Mouse (Mus musculus) MEL (cell line): Measurements from ENCODE around the gene Gm20388.

Experiments used
- CTCF ChIP-seq, 3 experiments: IDR thresholded peaks in 2 of 3; conservative IDR thresholded peaks in 1 of 3; 2 replicates each; pipeline ENCODE4 v1.5.1; 2011 to 2012; ENCODE audit warnings: low read length in 3 of 3, low read depth in 2 of 3, mild to moderate bottlenecking in 2 of 3, improper control_type of control experiment in 1 of 3, inconsistent platforms in 1 of 3, mixed read lengths in 1 of 3, moderate library complexity in 1 of 3; ENCODE audit not compliant: control insufficient read depth in 1 of 3, insufficient read depth in 1 of 3, poor library complexity in 1 of 3, severe bottlenecking in 1 of 3
- E2F4 ChIP-seq: IDR thresholded peaks from 2 replicates; pipeline ENCODE4 v1.6.1; 2011; ENCODE audit warnings: low read depth, low read length, improper control_type of control experiment, borderline replicate concordance
- ETS1 ChIP-seq: IDR thresholded peaks from 2 replicates; pipeline ENCODE4 v1.6.1; 2012; ENCODE audit warnings: low read depth, mild to moderate bottlenecking, inconsistent platforms, low read length, improper control_type of control experiment, moderate library complexity
- GATA1 ChIP-seq: IDR thresholded peaks from 2 replicates; pipeline ENCODE4 v1.6.1; 2011; ENCODE audit warnings: low read depth, low read length, improper control_type of control experiment
- NRF1 ChIP-seq: IDR thresholded peaks from 2 replicates; pipeline ENCODE4 v1.6.1; 2014; ENCODE audit warnings: low read depth, mild to moderate bottlenecking, inconsistent platforms, low read length, improper control_type of control experiment, moderate library complexity; ENCODE audit not compliant: poor library complexity, insufficient read depth, severe bottlenecking
- POLR2A ChIP-seq, 2 experiments: IDR thresholded peaks; 2 replicates each; pipeline ENCODE4 v1.6.1; 2011 to 2012; ENCODE audit warnings: low read length in 2 of 2, mild to moderate bottlenecking in 2 of 2, control low read depth in 1 of 2, improper control_type of control experiment in 1 of 2, low read depth in 1 of 2, moderate library complexity in 1 of 2; ENCODE audit not compliant: control insufficient read depth in 1 of 2, insufficient read depth in 1 of 2, poor library complexity in 1 of 2
- SIN3A ChIP-seq: IDR thresholded peaks from 2 replicates; pipeline ENCODE4 v1.6.1; 2012; ENCODE audit warnings: low read length, improper control_type of control experiment, inconsistent platforms
- TBP ChIP-seq: IDR thresholded peaks from 2 replicates; pipeline ENCODE4 v1.8.0; 2011; ENCODE audit warnings: low read depth, low read length, improper control_type of control experiment
- TCF12 ChIP-seq: IDR thresholded peaks from 2 replicates; pipeline ENCODE4 v1.6.1; 2014; ENCODE audit warnings: low read depth, mild to moderate bottlenecking, inconsistent platforms, low read length, improper control_type of control experiment, moderate library complexity
- USF1 ChIP-seq: IDR thresholded peaks from 2 replicates; pipeline ENCODE4 v1.6.1; 2014; ENCODE audit warnings: low read depth, mild to moderate bottlenecking, inconsistent platforms, low read length, improper control_type of control experiment, moderate library complexity

DNA sequence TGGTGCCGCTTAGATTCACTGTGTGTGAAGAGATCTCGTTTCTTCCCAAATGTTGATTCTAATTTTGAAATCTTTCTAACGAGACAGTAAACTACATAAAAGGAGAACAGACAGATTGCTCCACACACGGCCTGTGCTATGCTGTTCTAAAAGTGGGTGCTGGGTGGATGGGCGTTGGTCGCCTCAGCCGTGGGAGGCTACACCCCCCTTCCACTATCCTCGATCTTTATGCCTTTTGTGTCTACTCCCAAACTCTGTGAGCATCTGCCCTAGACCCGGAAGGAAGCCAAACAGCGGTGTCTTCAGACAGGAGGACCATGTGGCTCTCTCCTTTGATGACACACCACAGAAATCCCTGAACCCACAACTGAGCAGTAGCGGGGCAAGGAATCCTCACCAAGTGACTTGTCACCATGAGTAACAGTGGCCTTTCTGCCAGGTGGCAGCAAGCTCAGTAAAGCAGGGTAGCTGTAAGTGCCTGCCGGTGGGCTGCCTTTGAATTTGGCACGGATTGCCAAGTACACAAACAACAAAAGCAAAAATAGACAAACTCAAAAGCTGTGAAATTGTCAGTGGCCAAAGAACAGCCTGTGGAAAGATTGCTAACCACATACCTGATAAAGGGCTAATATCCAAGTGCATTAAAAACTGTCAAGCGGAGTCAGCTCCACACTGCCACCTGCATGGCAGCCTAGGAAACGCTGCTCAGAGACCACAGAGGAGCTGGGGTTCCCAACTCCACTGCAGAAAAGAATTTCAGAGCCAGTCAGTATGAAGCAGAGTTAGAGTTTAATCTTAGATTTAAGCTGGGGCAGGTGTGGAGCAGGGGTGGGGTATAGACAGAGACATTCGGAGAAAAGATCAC lies 3858.1 kb downstream of the Gm20388 start:
- TF ChIP-seq CTCF (IDR thresholded peaks at IDR 0.05 in 2 of 3, conservative IDR thresholded peaks at IDR 0.05 in 1 of 3; ENCODE audit: control insufficient read depth in 1 of 3, insufficient read depth in 1 of 3, low read depth in 2 of 3, low read length in 3 of 3, poor library complexity in 1 of 3, severe bottlenecking in 1 of 3), result peak; percentile 59 to 81 (median 75)
- TF ChIP-seq NRF1, result no peak
- TF ChIP-seq USF1, result no peak
- no peak for TF ChIP-seq ETS1
- TF ChIP-seq SIN3A, result no peak
- 0 out of 2 replicates have a peak, but pooled peaks have one; percentile 43 for TF ChIP-seq GATA1
- TF ChIP-seq E2F4, result no peak
- no peak for TF ChIP-seq TCF12
- TF ChIP-seq TBP, result no peak
- no peak for TF ChIP-seq POLR2A (IDR thresholded peaks at IDR 0.05; ENCODE audit: control insufficient read depth in 1 of 2, insufficient read depth in 1 of 2, low read depth in 1 of 2, low read length in 2 of 2, poor library complexity in 1 of 2)
